Mouse (Mus musculus) testis, adult 2 months (tissue): ENCODE measurements around the gene Gm10717.
"Not testable (repeated sequence)": the region's sequence is repeated elsewhere in the genome, so short reads cannot be mapped to it uniquely, and the experiment has no call there.

Experiments used
- CTCF ChIP-seq: fragments of 200-500 bp; IDR thresholded peaks from 2 replicates; pipeline ENCODE4 v1.5.1; 2012; ENCODE audit warnings: low read depth, mild to moderate bottlenecking, inconsistent platforms, low read length, moderate library complexity; ENCODE audit not compliant: control insufficient read depth, insufficient read depth, insufficient replicate concordance
- POLR2A ChIP-seq: fragments of 200-500 bp; IDR thresholded peaks from 2 replicates; pipeline ENCODE4 v1.6.1; 2012; ENCODE audit warnings: low read depth, mild to moderate bottlenecking, inconsistent platforms, low read length, moderate library complexity; ENCODE audit not compliant: control insufficient read depth

DNA sequence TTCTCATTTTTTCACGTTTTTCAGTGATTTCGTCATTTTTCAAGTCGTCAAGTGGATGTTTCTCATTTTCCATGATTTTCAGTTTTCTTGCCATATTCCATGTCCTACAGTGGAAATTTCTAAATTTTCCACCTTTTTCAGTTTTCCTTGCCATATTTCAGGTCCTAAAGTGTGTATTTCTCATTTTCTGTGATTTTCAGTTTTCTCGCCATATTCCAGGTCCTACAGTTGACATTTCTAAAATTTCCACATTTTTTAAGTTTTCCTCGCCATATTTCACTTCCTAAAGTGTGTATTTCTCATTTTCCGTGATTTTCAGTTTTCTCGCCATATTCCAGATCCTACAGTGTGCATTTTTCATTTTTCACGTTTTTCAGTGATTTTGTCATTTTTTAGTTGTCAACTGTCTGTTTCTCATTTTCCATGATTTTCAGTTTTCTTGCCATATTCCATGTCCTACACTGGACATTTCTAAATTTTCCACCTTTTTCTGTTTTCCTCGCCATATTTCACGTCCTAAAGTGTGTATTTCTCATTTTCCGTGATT is 12.4 kb upstream of the Gm10717 start, which contains the start of gene Gm10721:
- TF ChIP-seq CTCF, POLR2A: not testable (repeated sequence)
